Comparison of ENCODE assay signal across 22 mouse cellular contexts in genomic region chr5:118048412-118048811, GRCm38 (mm10). TPM values are rescaled to one million over a fixed set of nuclear protein-coding genes. Genes with fewer than 3 reads are reported as not detected.
DNase-seq lines count a peak whose midpoint lies in the region; ATAC-seq and TF ChIP-seq lines count a peak whose summit lies in the region.
"Had no signal": no experiment of that assay in that cellular context is flagged by ENCODE, and none has a peak within 500 bp of the region (broad histone marks: within the 10 kb centered on the region; RNA-seq: fewer than 3 reads in every experiment).

No protein-coding gene starts in this region.

- WGBS in hindbrain, embryonic 16.5 days: 91% methylated on average over 4 of the region's 4 CpGs

- no peak overlapping the region for H3K9ac ChIP-seq in CH12.LX (ENCODE audit: insufficient read depth, low read depth)
- H3K9ac ChIP-seq in hindbrain, embryonic 16.5 days (ENCODE audit: low read depth, low read length): no peak overlapping the region
- H3K9ac ChIP-seq: forebrain, embryonic 12.5 days; limb, embryonic 13.5 days had no signal

- H3K79me2 ChIP-seq in CH12.LX (replicated peaks; ENCODE audit: control insufficient read depth, extremely low read depth, insufficient read depth, poor library complexity, severe bottlenecking): no peaks in the 10 kb centered on the region

- no peaks in the 10 kb centered on the region for H3K9me3 ChIP-seq in CH12.LX (replicated peaks; ENCODE audit: low read length)
- no peaks in the 10 kb centered on the region for H3K9me3 ChIP-seq in megakaryocyte, embryonic 14.5 days
- no peaks in the 10 kb centered on the region for H3K9me3 ChIP-seq in hindbrain, embryonic 16.5 days (ENCODE audit: control insufficient read depth, low read length)
- H3K9me3 ChIP-seq: embryonic facial prominence, embryonic 10.5 days; forebrain, embryonic 12.5 days; limb, embryonic 13.5 days had no signal

- no peak for TF ChIP-seq RAD21 in CH12.LX (IDR thresholded peaks at IDR 0.05; ENCODE audit: low read depth, low read length)

- H3K4me1 ChIP-seq in CH12.LX (ENCODE audit: control insufficient read depth in 1 of 2, insufficient read depth in 2 of 2): peaks cover 9 to 30% of the 10 kb centered on the region in 2 experiments
- H3K4me1 ChIP-seq in megakaryocyte, embryonic 14.5 days: peaks cover 100% of the 10 kb centered on the region
- H3K4me1 ChIP-seq in hindbrain, embryonic 16.5 days (ENCODE audit: control insufficient read depth, insufficient read depth, low read depth, low read length): no peaks in the 10 kb centered on the region
- H3K4me1 ChIP-seq: embryonic facial prominence, embryonic 10.5 days; forebrain, embryonic 12.5 days; limb, embryonic 13.5 days had no signal

- in situ Hi-C loops in CH12.LX (cut with MboI; ENCODE audit: low pct_ligation_motif_present, low pct_unique_long_range_greater_than_20kb, low sequenced_read_pairs): no loop called here

- no peak overlapping the region for H3K27ac ChIP-seq in CH12.LX (ENCODE audit: insufficient read depth, low read depth)
- no peak overlapping the region for H3K27ac ChIP-seq in hindbrain, embryonic 16.5 days (ENCODE audit: low read depth, low read length)
- H3K27ac ChIP-seq: embryonic facial prominence, embryonic 10.5 days; forebrain, embryonic 12.5 days; hindbrain, postnatal 0 days; limb, embryonic 13.5 days had no signal

- no peak overlapping the region for H3K4me2 ChIP-seq in CH12.LX (ENCODE audit: insufficient read depth, low read depth, poor library complexity, severe bottlenecking)
- H3K4me2 ChIP-seq in hindbrain, embryonic 16.5 days (ENCODE audit: low read length): no peak overlapping the region
- H3K4me2 ChIP-seq: forebrain, embryonic 12.5 days; limb, embryonic 13.5 days had no signal

- no peak for TF ChIP-seq CTCF in CH12.LX (conservative IDR thresholded peaks at IDR 0.05 in 1 of 2, IDR thresholded peaks at IDR 0.05 in 1 of 2; ENCODE audit: low read depth in 2 of 2, low read length in 2 of 2)

- H3K4me3 ChIP-seq in CH12.LX (replicated peaks in 1 of 3; ENCODE audit: low read depth in 2 of 3, low read length in 2 of 3, poor library complexity in 1 of 3): no peak overlapping the region
- peak overlapping the region; percentile 86 for H3K4me3 ChIP-seq in megakaryocyte, embryonic 14.5 days (replicated peaks)
- no peak overlapping the region for H3K4me3 ChIP-seq in hindbrain, embryonic 16.5 days (ENCODE audit: low read length)
- H3K4me3 ChIP-seq: embryonic facial prominence, embryonic 10.5 days; forebrain, embryonic 12.5 days; limb, embryonic 13.5 days had no signal

- intact Hi-C loops in heart, postnatal 36 days (cut with DNase I): no loop called here

- H3K27me3 ChIP-seq in CH12.LX (replicated peaks): no peaks in the 10 kb centered on the region
- H3K27me3 ChIP-seq in megakaryocyte, embryonic 14.5 days (replicated peaks): no peaks in the 10 kb centered on the region
- no peaks in the 10 kb centered on the region for H3K27me3 ChIP-seq in hindbrain, embryonic 16.5 days (replicated peaks; ENCODE audit: control insufficient read depth, insufficient read depth, low read length)
- H3K27me3 ChIP-seq: forebrain, embryonic 12.5 days; limb, embryonic 13.5 days had no signal

- TF ChIP-seq EP300 in CH12.LX (IDR thresholded peaks at IDR 0.05; ENCODE audit: low read length): no peak

- no peak for ATAC-seq in hindbrain, embryonic 16.5 days
- ATAC-seq: hindbrain, postnatal 0 days had no signal

- no peak for TF ChIP-seq POLR2A in CH12.LX (IDR thresholded peaks at IDR 0.05; ENCODE audit: low read depth, low read length)

- H3K36me3 ChIP-seq in CH12.LX (replicated peaks in 1 of 2; ENCODE audit: control insufficient read depth in 1 of 2, insufficient read depth in 1 of 2, low read length in 1 of 2): no peaks in the 10 kb centered on the region
- H3K36me3 ChIP-seq in megakaryocyte, embryonic 14.5 days (replicated peaks; ENCODE audit: low read length): peaks cover 85% of the 10 kb centered on the region
- H3K36me3 ChIP-seq in hindbrain, embryonic 16.5 days (ENCODE audit: control insufficient read depth, insufficient read depth, low read length): no peaks in the 10 kb centered on the region
- H3K36me3 ChIP-seq: embryonic facial prominence, embryonic 10.5 days; forebrain, embryonic 12.5 days; limb, embryonic 13.5 days had no signal

- DNase-seq in CD4-positive helper T cell, adult 2 months (ENCODE audit: low read depth, low spot score): peak; percentile 53
- DNase-seq in CH12.LX (ENCODE audit: extremely low read depth): peak; percentile 26
- peak; percentile 60 for DNase-seq in induced T-regulatory cell, adult 2 months (ENCODE audit: low read depth)
- no peak for DNase-seq in heart, postnatal 36 days
- DNase-seq in testis, postnatal 10 days (ENCODE audit: low spot score): no peak
- DNase-seq: cerebellum, adult 2 months; cerebellum, postnatal 36 days; gastrocnemius, postnatal 10 days; heart, adult 18-20 months; heart, postnatal 4 days; kidney, adult 18-20 months; kidney, postnatal 10 days; layer of hippocampus, postnatal 36 days; right cerebral cortex, postnatal 14 days; spleen, adult 18-20 months had no signal

- dilution Hi-C loops in CH12.LX (cut with MboI; ENCODE audit: extremely low pct_ligation_motif_present, extremely low pct_unique_long_range_greater_than_20kb, low sequenced_read_pairs): no loop called here

TF ChIP-seq in CH12.LX, 34 proteins besides CTCF, POLR2A, EP300 and RAD21:
- TF ChIP-seq UBTF (IDR thresholded peaks at IDR 0.05; ENCODE audit: low read depth, low read length): no peak
- TF ChIP-seq KAT2A (IDR thresholded peaks at IDR 0.05; ENCODE audit: insufficient replicate concordance, low read length): no peak
- TF ChIP-seq ZKSCAN1 (IDR thresholded peaks at IDR 0.05; ENCODE audit: borderline replicate concordance, low read depth, low read length): no peak
- TF ChIP-seq PAX5 (IDR thresholded peaks at IDR 0.05; ENCODE audit: low read length): no peak
- TF ChIP-seq MAFK (IDR thresholded peaks at IDR 0.05; ENCODE audit: insufficient replicate concordance, low read length): no peak
- no peak for TF ChIP-seq SIN3A (IDR thresholded peaks at IDR 0.05; ENCODE audit: low read length)
- TF ChIP-seq ZNF384 (IDR thresholded peaks at IDR 0.05; ENCODE audit: low read depth, low read length): no peak
- no peak for TF ChIP-seq RCOR1 (conservative IDR thresholded peaks at IDR 0.05; ENCODE audit: low read depth, low read length)
- no peak for TF ChIP-seq MAX (IDR thresholded peaks at IDR 0.05; ENCODE audit: low read length)
- no peak for TF ChIP-seq MEF2A (IDR thresholded peaks at IDR 0.05; ENCODE audit: borderline replicate concordance, low read depth, low read length)
- TF ChIP-seq USF2 (conservative IDR thresholded peaks at IDR 0.05; ENCODE audit: low read depth, low read length): no peak
- TF ChIP-seq CHD1 (IDR thresholded peaks at IDR 0.05; ENCODE audit: low read depth, low read length): no peak
- no peak for TF ChIP-seq HCFC1 (IDR thresholded peaks at IDR 0.05; ENCODE audit: low read depth, low read length)
- TF ChIP-seq MXI1 (IDR thresholded peaks at IDR 0.05; ENCODE audit: low read depth, low read length): no peak
- TF ChIP-seq TBP (conservative IDR thresholded peaks at IDR 0.05; ENCODE audit: low read depth, low read length): no peak

RNA-seq across cellular contexts. Expression of gene Tesc, which starts 20.9 kb away (rescaled TPM):
- total RNA-seq in CH12.LX (2012; rRNA removed) (0.13 and 0.34 TPM in 2 replicates), CH12.LX (2014; rRNA removed) (1.3 TPM in 1 of 2 replicates, not detected in the other)
- 0.80 and 0.90 TPM in 2 replicates for polyA plus RNA-seq in CH12.LX (2012; ENCODE audit: insufficient read length, low read depth)
- polyA plus RNA-seq in megakaryocyte, embryonic 14.5 days (2012; ENCODE audit: insufficient read depth, low replicate concordance): 940 and 1,036 TPM in 2 replicates
- total RNA-seq in heart, postnatal 36 days (2021): 100 to 1,000 TPM; 218 to 224 TPM
- polyA plus RNA-seq in hindbrain, embryonic 16.5 days (2015; fragmentation: Nextera tagmentation; extraction: Ambion mirVana): 4.1 and 5.4 TPM in 2 replicates
- total RNA-seq: MEL had no signal

Comparison
In these comparisons a context has a peak if more than half of its experiments do, and no peak if none do; other contexts are left out.
1. DNase-seq: peak in CD4-positive helper T cell, adult 2 months (single experiment), CH12.LX (single experiment) and induced T-regulatory cell, adult 2 months (single experiment); none in heart, postnatal 36 days (0 of 2) and testis, postnatal 10 days (single experiment).
2. RNA of gene Tesc, which starts 20.9 kb away (polyA plus RNA-seq): 940 to 1,036 TPM in megakaryocyte, embryonic 14.5 days; 4.1 to 5.4 TPM in hindbrain, embryonic 16.5 days and 0.80 to 0.90 TPM in CH12.LX; every median in the first group is over 100 times any median in the second.